Mouse (Mus musculus): ENCODE data around the gene Dnajc5. TPM values are rescaled to one million over a fixed set of nuclear protein-coding genes. Genes with fewer than 3 reads are reported as not detected.
A peak's percentile ranks its signal among the peaks of the same experiment; 100 is the strongest.
"Not testable (repeated sequence)": the region's sequence is repeated elsewhere in the genome, so short reads cannot be mapped to it uniquely, and the experiment has no call there.

Gene Dnajc5
- total RNA-seq (2021): 10 to 100 TPM; 43.3 to 43.9 TPM
- long read RNA-seq, experiment 1, full-length matches to known transcripts: 10 of 26 reads
- long read RNA-seq, experiment 1, partial matches to known transcripts: 0 of 26 reads
- long read RNA-seq, experiment 1, other reads (novel, unspliced or antisense): 16 of 26 reads
- long read RNA-seq, experiment 2, full-length matches to known transcripts: 13 of 27 reads
- long read RNA-seq, experiment 2, partial matches to known transcripts: 1 of 27 reads
- long read RNA-seq, experiment 2, other reads (novel, unspliced or antisense): 13 of 27 reads

- DNase-seq: peak; percentile 96
- intact Hi-C loops (cut with DNase I): loop anchor here (5.0 kb wide), 1 partner anchor 47 kb away; no protein-coding TSS in a partner anchor
Measured at GRCm38 (mm10) chr2:181520118-181520935, at the start of gene Dnajc5. TSS of gene Dnajc5 (plus strand) at chr2:181520485.

DNA sequence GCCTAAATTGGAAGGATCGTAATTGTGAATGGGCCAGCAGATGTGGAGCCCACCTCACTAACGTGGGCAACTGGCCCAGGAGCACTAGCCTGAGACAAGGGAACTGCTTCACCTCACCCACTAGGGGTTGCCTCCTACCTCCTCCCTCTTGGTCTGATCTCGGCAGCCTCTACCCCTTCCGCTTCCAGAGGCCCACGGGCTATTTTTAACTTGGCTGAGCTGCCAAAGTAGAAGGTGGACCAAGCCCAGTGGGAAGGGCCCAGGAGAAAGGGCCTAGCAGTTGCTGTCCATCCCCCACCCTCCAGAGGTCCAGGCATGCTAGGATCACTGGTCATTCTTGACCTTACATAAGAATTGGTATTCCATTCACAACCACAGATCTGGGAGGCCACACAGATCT is 49.0 kb upstream of the Dnajc5 start:
- intact Hi-C loops (cut with DNase I): no loop called here
- peak; percentile 45 to 58 for DNase-seq

- no peak for DNase-seq
- intact Hi-C loops (cut with DNase I): no loop called here
Measured at GRCm38 (mm10) chr2:181472256-181472827, 47.9 kb upstream of the Dnajc5 start.

DNA sequence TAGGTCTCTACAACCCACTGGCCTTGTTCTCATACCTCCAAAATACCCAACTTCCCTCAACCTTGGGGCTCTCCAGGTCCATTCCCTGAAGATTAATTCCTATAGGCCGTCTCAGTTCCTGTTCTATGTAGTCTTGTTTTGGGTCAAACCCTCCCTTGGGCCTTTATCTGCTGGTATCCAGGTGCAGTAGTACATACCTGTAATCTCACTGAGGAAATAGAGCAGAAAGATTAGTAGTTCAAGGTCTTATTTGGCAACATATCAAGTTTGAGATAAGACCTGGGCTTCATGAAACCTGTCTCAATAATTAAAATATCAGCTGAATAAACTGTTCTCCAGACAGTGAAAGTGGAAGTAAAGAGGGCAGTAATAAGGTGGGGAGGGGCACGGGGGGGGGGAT is 37.2 kb upstream of the Dnajc5 start:
- intact Hi-C loops (cut with DNase I): no loop called here
- no peak for DNase-seq

- DNase-seq: no peak
- intact Hi-C loops (cut with DNase I): no loop called here
Measured at GRCm38 (mm10) chr2:181483562-181484318, 36.5 kb upstream of the Dnajc5 start.

GRCm38 (mm10) chr2:181484456-181485233 is 35.6 kb upstream of the Dnajc5 start:
- DNase-seq: no peak
- intact Hi-C loops (cut with DNase I): no loop called here

DNA sequence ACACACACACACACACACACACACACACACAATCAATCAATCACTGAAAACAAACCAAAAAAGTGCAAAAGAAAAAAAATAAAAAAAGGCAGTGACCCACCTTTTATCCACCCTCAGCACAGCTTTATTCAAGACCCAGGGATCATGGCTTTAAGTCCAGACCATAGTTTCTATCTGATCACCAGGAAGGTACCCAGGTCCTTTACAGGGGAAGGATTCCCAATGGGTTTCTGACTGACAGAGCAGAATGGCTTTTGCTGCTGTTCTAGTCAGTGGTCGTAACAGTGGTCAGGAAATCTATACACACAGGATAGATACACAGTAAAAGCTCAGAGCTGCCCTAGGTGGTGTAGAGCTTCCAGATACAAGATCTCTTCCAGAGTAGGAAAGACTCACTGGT is 34.5 kb upstream of the Dnajc5 start:
- no peak for DNase-seq
- intact Hi-C loops (cut with DNase I): no loop called here

GRCm38 (mm10) chr2:181487338-181488277 is 32.7 kb upstream of the Dnajc5 start:
- intact Hi-C loops (cut with DNase I): no loop called here
- no peak for DNase-seq

DNA sequence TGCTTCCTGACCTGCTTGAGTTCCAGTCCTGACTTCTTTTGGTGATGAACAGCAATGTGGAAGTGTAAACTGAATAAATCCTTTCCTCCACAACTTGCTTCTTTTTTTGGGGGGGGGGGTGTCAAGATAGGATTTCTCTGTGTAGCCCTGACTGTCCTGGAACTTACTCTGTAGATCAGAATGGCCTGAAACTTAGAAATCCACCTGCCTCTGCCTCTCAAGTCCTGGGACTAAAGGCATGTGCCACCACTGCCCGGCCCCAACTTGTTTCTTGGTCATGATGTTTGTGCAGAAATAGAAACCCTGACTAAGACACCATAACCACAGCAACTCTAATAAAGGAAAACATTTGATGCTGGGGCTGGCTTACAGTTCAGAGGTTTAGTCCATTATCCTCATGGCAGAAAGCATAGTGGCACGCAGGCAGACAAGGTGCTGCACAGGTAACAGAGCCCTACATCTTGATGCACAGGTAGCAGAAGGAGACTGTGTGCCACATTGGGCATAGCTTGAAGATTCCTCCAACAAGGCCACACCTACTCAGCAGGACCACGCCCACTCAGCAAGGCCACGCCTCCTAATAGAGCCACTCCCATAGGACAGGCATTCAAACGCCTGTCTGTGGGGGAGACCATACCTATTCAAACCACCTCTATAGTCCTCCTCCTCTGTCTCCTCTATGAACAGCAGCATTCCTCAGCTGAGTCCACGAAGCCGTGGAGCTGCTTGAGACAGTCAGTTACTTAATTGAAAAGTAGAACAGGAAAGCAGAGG is 28.7 kb upstream of the Dnajc5 start:
- intact Hi-C loops (cut with DNase I): no loop called here
- DNase-seq: no peak

DNA sequence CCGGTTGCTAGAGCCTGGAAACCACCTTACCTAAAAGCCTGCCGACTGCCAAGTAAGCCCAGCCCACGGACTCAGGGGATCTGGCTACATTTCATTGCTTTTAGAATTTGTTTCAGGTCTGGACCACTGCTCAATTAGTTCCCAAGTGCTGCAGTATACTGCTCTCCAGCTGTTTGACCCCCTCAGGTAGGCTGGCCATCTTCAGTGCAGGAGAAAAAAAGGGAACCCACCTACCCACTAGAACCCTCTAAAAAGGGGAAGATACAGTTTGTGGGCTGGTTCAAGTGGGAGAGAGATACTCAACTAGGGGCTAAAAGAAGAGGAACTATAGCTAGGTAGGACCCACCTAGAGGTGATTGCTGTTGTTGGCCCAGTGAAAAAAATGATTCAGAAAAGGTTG is 28.1 kb upstream of the Dnajc5 start:
- intact Hi-C loops (cut with DNase I): no loop called here
- no peak for DNase-seq

DNA sequence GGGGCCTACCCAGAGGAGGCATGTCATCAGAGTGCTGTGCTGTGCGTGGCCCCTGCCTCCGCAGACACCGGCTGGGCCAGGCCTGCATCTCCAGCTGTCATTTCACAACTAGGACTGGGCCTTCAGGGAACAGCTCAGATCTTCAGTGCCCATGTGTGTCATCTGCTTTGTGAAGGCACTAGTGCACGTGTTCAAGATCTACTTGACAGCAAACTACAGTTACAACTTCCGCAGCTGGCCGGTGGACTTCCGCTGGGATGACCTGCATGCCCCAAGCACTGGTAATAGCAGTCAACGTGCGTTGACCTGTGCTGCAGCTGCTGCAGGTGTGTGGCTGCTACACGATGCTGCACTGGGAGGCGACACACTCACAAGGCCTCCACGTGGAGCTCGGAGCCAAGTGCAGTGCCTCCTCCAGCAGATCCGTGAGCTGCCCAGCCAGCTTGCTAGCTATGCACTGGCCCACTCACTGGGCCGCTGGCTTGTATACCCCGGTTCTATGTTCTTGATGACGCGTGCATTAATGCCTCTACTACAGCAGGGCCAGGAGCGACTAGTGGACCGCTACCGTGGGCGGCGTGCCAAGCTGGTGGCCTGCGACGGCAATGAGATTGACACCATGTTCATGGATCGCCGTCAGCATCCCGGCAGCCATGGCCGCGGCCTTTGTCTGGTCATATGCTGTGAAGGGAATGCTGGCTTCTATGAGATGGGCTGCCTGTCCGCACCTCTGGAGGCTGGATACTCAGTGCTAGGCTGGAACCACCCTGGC is 26.9 kb upstream of the Dnajc5 start, which contains the start of gene Abhd16b:
Gene Abhd16b (plus strand): TSS at position 51 of the 772 bp plus-strand sequence.
- DNase-seq: no peak
- intact Hi-C loops (cut with DNase I): no loop called here

GRCm38 (mm10) chr2:181494266-181494945 is 25.9 kb upstream of the Dnajc5 start:
- no peak for DNase-seq
- intact Hi-C loops (cut with DNase I): no loop called here

DNA sequence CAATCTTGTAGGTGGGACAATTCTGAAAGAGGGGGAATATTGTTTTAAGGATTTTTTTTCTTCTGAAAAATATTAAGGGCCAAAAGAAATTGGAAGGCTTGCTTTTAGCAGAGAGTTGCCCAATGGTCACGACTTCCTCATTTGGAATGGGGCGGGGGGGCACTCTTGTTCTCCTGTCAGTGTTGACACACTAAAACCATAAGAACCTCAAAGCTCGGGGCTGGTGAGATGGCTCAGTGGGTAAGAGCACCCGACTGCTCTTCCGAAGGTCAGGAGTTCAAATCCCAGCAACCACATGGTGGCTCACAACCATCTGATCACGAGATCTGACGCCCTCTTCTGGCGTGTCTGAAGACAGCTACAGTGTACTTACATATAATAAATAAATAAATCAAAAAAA is 24.4 kb upstream of the Dnajc5 start:
- intact Hi-C loops (cut with DNase I): loop anchor here (1.0 to 5.0 kb wide), 3 partner anchors 39 to 103 kb away; partner anchors contain the start of gene Zbtb46
- DNase-seq: not testable (repeated sequence)

- intact Hi-C loops (cut with DNase I): loop anchor here (1.0 to 5.0 kb wide), 3 partner anchors 39 to 103 kb away; partner anchors contain the start of gene Zbtb46
- peak in 1 of 2 experiments; percentile 43 for DNase-seq
Measured at GRCm38 (mm10) chr2:181496281-181496680, 24.0 kb upstream of the Dnajc5 start.

- intact Hi-C loops (cut with DNase I): loop anchor here (1.0 to 5.0 kb wide), 3 partner anchors 40 to 104 kb away; partner anchors contain the start of gene Zbtb46
- DNase-seq: peak; percentile 83 to 87
Measured at GRCm38 (mm10) chr2:181496831-181497547, 23.3 kb upstream of the Dnajc5 start, which contains the start of gene Tpd52l2. TSS of gene Tpd52l2 (plus strand) at chr2:181497142.

DNA sequence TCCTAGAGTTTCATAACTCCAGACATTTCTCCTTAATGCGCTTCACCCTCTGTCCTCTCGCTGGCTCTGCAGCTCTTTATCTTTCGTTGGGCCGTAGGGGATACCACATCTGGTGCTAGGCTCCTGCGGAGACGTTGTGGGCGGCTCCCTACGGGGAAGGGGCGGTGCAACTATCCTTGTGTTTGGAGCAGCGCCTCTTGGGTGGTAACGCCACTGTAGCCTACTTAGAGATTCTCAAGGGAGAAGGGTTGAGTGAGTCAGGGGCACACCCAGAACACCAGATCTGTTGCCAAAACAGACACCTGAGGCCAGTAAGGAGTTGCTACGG is 22.8 kb upstream of the Dnajc5 start:
- DNase-seq: peak; percentile 51 to 56
- intact Hi-C loops (cut with DNase I): loop anchor here (2.0 to 5.0 kb wide), 2 partner anchors 40 to 105 kb away; partner anchors contain the start of gene Zbtb46
